Mouse (Mus musculus): ENCODE measurements around the gene Chit1. TPM values are rescaled to one million over a fixed set of nuclear protein-coding genes. Genes with fewer than 3 reads are reported as not detected.
A peak's percentile ranks its signal among the peaks of the same experiment; 100 is the strongest.

Chit1 gene
- polyA plus RNA-seq, 1 experiment = 0.02 TPM

DNA sequence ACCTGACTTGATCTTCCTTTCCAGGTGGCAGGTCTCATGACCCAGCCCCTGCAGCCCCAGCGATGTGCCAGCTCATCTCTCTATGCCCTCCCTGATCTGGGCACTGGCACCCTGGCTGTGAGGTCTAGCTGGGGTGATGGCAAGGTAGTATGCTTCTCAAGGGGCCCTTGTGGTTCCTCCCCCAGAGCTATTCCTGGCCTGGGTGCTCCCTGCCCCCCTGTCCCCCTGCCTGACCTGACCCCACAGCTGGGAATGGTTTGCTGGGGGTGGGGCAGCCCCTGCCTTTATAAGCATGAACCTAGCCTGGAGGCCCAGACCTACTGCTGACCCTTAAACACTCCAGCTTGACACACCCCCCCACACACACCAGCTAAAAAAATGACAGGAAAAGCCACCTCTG is 82.1 kb downstream of the Chit1 start, which contains the start of gene Mybph:
Gene Mybph, plus strand, starts transcription at position 323 of the 400 bp plus-strand sequence.
- TF ChIP-seq CTCF (IDR thresholded peaks at IDR 0.05; ENCODE audit: control insufficient read depth, insufficient read depth, insufficient read length) (no peak), MAX (IDR thresholded peaks at IDR 0.05) (no peak), MYOG (IDR thresholded peaks at IDR 0.05; ENCODE audit: control insufficient read depth, extremely low read depth, insufficient read length) (no peak), USF1 (IDR thresholded peaks at IDR 0.05; ENCODE audit: low read depth) (no peak), FOSL1 (IDR thresholded peaks at IDR 0.05; ENCODE audit: insufficient read depth, low read length, poor library complexity, severe bottlenecking) (no peak)
- no peak within 1 kb of the TSS for H3ac ChIP-seq (ENCODE audit: control insufficient read depth, insufficient read length, low read depth)
- H3K79me2 ChIP-seq (ENCODE audit: control insufficient read depth, insufficient read depth) = no peaks in the 10 kb centered on the region
- H3K4me3 ChIP-seq (ENCODE audit: insufficient read depth, poor library complexity, severe bottlenecking) = no peak within 1 kb of the TSS
- no peaks in the 10 kb centered on the region for H3K36me3 ChIP-seq (ENCODE audit: control insufficient read depth, insufficient read depth)
- no peaks in the 10 kb centered on the region for H3K27me3 ChIP-seq (ENCODE audit: control insufficient read depth, insufficient read depth, insufficient read length)
- no peaks in the 10 kb centered on the region for H3K79me3 ChIP-seq (ENCODE audit: low read depth)

DNA sequence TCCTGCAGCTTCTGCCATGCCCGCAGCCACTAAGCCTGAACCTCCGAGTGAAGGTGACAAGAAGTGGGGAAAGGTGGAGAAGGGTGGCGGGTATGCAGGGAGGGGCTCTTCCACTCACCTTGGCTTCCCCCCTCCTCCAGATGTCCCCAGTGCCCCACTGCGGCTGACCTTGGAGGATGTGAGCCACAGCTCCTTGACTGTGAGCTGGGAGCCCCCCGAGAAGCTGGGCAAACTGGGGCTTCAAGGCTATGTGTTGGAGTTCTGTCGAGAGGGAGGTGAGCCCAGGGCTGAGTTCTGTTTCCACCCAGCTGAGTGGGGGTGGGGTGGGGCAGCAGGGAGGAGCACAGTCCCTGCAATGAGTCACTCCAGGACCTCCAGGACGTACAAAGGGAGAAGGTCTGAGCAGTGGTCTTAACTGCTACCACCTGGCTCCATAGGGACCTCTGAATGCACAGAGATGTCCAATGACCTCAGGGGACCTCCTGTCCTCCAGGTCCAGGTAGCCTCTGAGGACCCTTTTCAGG is 82.7 kb downstream of the Chit1 start:
- no peak for TF ChIP-seq CTCF (IDR thresholded peaks at IDR 0.05; ENCODE audit: control insufficient read depth, insufficient read depth, insufficient read length)
- no peak for TF ChIP-seq CEBPB (IDR thresholded peaks at IDR 0.05; ENCODE audit: low read depth)
- TF ChIP-seq MYOD1 (IDR thresholded peaks at IDR 0.05; ENCODE audit: control insufficient read depth, insufficient read length, low read depth) = no peak
- no peak for TF ChIP-seq MAX (IDR thresholded peaks at IDR 0.05)
- TF ChIP-seq USF1 (IDR thresholded peaks at IDR 0.05; ENCODE audit: low read depth) = no peak
- TF ChIP-seq MYOG (IDR thresholded peaks at IDR 0.05; ENCODE audit: control insufficient read depth, extremely low read depth, insufficient read length) = no peak
- no peak for TF ChIP-seq FOSL1 (IDR thresholded peaks at IDR 0.05; ENCODE audit: insufficient read depth, low read length, poor library complexity, severe bottlenecking)
- H3K4me3 ChIP-seq (ENCODE audit: insufficient read depth, poor library complexity, severe bottlenecking) = no peak overlapping the region
- no peaks in the 10 kb centered on the region for H3K79me3 ChIP-seq (ENCODE audit: low read depth)
- H3K27me3 ChIP-seq (ENCODE audit: control insufficient read depth, insufficient read depth, insufficient read length) = no peaks in the 10 kb centered on the region
- no peak overlapping the region for H3ac ChIP-seq (ENCODE audit: control insufficient read depth, insufficient read length, low read depth)
- H3K79me2 ChIP-seq (ENCODE audit: control insufficient read depth, insufficient read depth) = no peaks in the 10 kb centered on the region
- H3K36me3 ChIP-seq (ENCODE audit: control insufficient read depth, insufficient read depth) = no peaks in the 10 kb centered on the region

DNA sequence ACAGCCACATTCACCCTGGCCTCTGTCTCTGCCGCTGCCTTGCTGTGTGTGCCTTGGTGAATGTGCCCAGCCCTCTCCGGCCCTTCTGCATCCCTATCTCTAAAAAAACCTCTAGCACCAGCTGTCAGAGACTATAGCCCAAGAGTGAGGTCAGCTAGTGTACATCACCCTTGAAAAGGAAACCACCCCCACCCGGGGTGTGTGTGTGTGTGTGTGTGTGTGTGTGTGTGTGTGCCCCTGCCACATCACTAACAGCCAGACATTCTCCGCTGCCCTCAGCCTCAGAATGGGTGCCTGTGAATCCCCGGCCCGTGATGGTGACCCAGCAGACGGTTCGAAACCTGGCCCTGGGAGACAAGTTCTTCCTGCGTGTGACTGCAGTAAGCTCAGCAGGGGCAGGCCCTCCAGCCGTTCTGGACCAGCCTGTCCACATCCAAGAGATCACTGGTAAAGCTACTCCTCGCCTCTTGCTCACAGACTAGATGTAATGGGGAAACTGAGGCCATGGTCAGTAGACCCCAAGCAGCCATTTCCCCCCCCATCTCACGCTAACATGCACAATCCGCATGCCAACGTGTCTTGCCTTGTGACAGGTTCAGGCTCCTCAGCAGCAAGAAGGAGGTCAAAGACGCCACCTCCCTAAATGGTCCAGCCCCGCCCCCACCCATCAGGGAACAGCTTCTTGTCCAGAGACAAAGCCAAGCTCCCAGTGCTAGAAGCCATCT is 83.4 kb downstream of the Chit1 start:
- H3ac ChIP-seq (ENCODE audit: control insufficient read depth, insufficient read length, low read depth) = no peak overlapping the region
- no peaks in the 10 kb centered on the region for H3K79me3 ChIP-seq (ENCODE audit: low read depth)
- H3K79me2 ChIP-seq (ENCODE audit: control insufficient read depth, insufficient read depth) = no peaks in the 10 kb centered on the region
- TF ChIP-seq MYOD1 (IDR thresholded peaks at IDR 0.05; ENCODE audit: control insufficient read depth, insufficient read length, low read depth) (peak; percentile 47), FOSL1 (IDR thresholded peaks at IDR 0.05; ENCODE audit: insufficient read depth, low read length, poor library complexity, severe bottlenecking) (no peak)
- H3K4me3 ChIP-seq (ENCODE audit: insufficient read depth, poor library complexity, severe bottlenecking) = no peak overlapping the region
- no peaks in the 10 kb centered on the region for H3K27me3 ChIP-seq (ENCODE audit: control insufficient read depth, insufficient read depth, insufficient read length)
- H3K36me3 ChIP-seq (ENCODE audit: control insufficient read depth, insufficient read depth) = no peaks in the 10 kb centered on the region

GRCm38 (mm10) chr1:134195117-134195516 is 84.1 kb downstream of the Chit1 start:
- peak; percentile 90 for TF ChIP-seq MYOD1 (IDR thresholded peaks at IDR 0.05; ENCODE audit: control insufficient read depth, insufficient read length, low read depth)
- TF ChIP-seq CEBPB (IDR thresholded peaks at IDR 0.05; ENCODE audit: low read depth) = no peak
- TF ChIP-seq MYOG (IDR thresholded peaks at IDR 0.05; ENCODE audit: control insufficient read depth, extremely low read depth, insufficient read length) = no peak
- TF ChIP-seq USF1 (IDR thresholded peaks at IDR 0.05; ENCODE audit: low read depth) = no peak
- Histone ChIP-seq H3K4me3 (ENCODE audit: insufficient read depth, poor library complexity, severe bottlenecking) (no peak overlapping the region), H3K79me3 (ENCODE audit: low read depth) (no peaks in the 10 kb centered on the region), H3K27me3 (ENCODE audit: control insufficient read depth, insufficient read depth, insufficient read length) (peaks cover 3% of the 10 kb centered on the region), H3K36me3 (ENCODE audit: control insufficient read depth, insufficient read depth) (no peaks in the 10 kb centered on the region), H3K79me2 (ENCODE audit: control insufficient read depth, insufficient read depth) (no peaks in the 10 kb centered on the region), H3ac (ENCODE audit: control insufficient read depth, insufficient read length, low read depth) (no peak overlapping the region)

GRCm38 (mm10) chr1:134195571-134195970 is 84.5 kb downstream of the Chit1 start:
- H3K4me3 ChIP-seq (ENCODE audit: insufficient read depth, poor library complexity, severe bottlenecking) = no peak overlapping the region
- H3ac ChIP-seq (ENCODE audit: control insufficient read depth, insufficient read length, low read depth) = no peak overlapping the region
- no peaks in the 10 kb centered on the region for H3K36me3 ChIP-seq (ENCODE audit: control insufficient read depth, insufficient read depth)
- H3K79me2 ChIP-seq (ENCODE audit: control insufficient read depth, insufficient read depth) = no peaks in the 10 kb centered on the region
- peaks cover 4% of the 10 kb centered on the region for H3K27me3 ChIP-seq (ENCODE audit: control insufficient read depth, insufficient read depth, insufficient read length)
- TF ChIP-seq USF1 (IDR thresholded peaks at IDR 0.05; ENCODE audit: low read depth) = no peak
- TF ChIP-seq MYOD1 (IDR thresholded peaks at IDR 0.05; ENCODE audit: control insufficient read depth, insufficient read length, low read depth) = no peak
- no peak for TF ChIP-seq MYOG (IDR thresholded peaks at IDR 0.05; ENCODE audit: control insufficient read depth, extremely low read depth, insufficient read length)
- no peak for TF ChIP-seq MAX (IDR thresholded peaks at IDR 0.05)
- no peak for TF ChIP-seq CTCF (IDR thresholded peaks at IDR 0.05; ENCODE audit: control insufficient read depth, insufficient read depth, insufficient read length)
- no peak for TF ChIP-seq FOSL1 (IDR thresholded peaks at IDR 0.05; ENCODE audit: insufficient read depth, low read length, poor library complexity, severe bottlenecking)
- TF ChIP-seq CEBPB (IDR thresholded peaks at IDR 0.05; ENCODE audit: low read depth) = no peak
- no peaks in the 10 kb centered on the region for H3K79me3 ChIP-seq (ENCODE audit: low read depth)

DNA sequence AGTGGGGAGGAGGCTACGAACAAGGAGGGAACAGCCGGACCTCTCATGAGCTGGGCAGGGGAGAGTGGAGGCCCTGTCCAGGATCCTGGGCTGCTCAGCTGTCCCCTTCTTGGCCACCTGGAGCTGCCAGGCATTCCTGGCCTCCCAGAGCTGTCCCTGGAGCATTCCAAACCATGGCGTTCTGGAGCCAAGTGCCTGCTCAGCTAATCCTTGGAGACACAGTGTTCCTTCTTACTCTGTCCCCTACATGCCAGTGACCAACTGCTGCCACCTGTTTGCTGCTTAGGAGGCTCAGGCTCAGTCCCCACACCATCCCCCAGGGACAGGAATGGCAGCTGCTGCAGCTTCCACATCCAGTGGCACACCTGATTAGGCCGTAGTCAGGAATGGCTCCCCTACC is 84.9 kb downstream of the Chit1 start:
- no peaks in the 10 kb centered on the region for H3K36me3 ChIP-seq (ENCODE audit: control insufficient read depth, insufficient read depth)
- H3ac ChIP-seq (ENCODE audit: control insufficient read depth, insufficient read length, low read depth) = no peak overlapping the region
- no peaks in the 10 kb centered on the region for H3K79me3 ChIP-seq (ENCODE audit: low read depth)
- H3K79me2 ChIP-seq (ENCODE audit: control insufficient read depth, insufficient read depth) = no peaks in the 10 kb centered on the region
- TF ChIP-seq MYOD1 (IDR thresholded peaks at IDR 0.05; ENCODE audit: control insufficient read depth, insufficient read length, low read depth) = peak; percentile 50
- no peak for TF ChIP-seq FOSL1 (IDR thresholded peaks at IDR 0.05; ENCODE audit: insufficient read depth, low read length, poor library complexity, severe bottlenecking)
- H3K27me3 ChIP-seq (ENCODE audit: control insufficient read depth, insufficient read depth, insufficient read length) = peaks cover 7% of the 10 kb centered on the region
- H3K4me3 ChIP-seq (ENCODE audit: insufficient read depth, poor library complexity, severe bottlenecking) = no peak overlapping the region
